Mouse (Mus musculus) liver, adult 2 months (tissue): ENCODE measurements around the gene Chd9. TPM values are rescaled to one million over a fixed set of nuclear protein-coding genes. Genes with fewer than 3 reads are reported as not detected.
A peak's percentile ranks its signal among the peaks of the same experiment; 100 is the strongest.

Experiments used
- DNase-seq: peaks from one replicate; pipeline ENCODE4 v3.0.0-alpha.2; 2011; ENCODE audit warnings: low read depth, low spot score; ENCODE audit errors: extremely low read depth
- H3K27ac ChIP-seq: fragments of 200-500 bp; replicated peaks from 2 replicates; pipeline ENCODE4 v1.5.1; 2012; ENCODE audit warnings: low read depth, mild to moderate bottlenecking, control low read depth, inconsistent platforms, low read length; ENCODE audit not compliant: insufficient read depth
- H3K27me3 ChIP-seq: fragments of 200-500 bp; 2 replicates; pipeline ENCODE4 v1.6.1; 2012; ENCODE audit warnings: mild to moderate bottlenecking, moderate library complexity, low read length, inconsistent platforms; ENCODE audit not compliant: control insufficient read depth, insufficient read depth
- H3K36me3 ChIP-seq: fragments of 200-500 bp; 2 replicates; pipeline ENCODE4 v1.6.1; 2012; ENCODE audit warnings: low read length, inconsistent platforms; ENCODE audit not compliant: control insufficient read depth, insufficient read depth
- H3K4me1 ChIP-seq: fragments of 200-500 bp; 2 replicates; pipeline ENCODE4 v1.6.1; 2011; ENCODE audit warnings: low read length; ENCODE audit not compliant: control insufficient read depth, insufficient read depth
- H3K4me3 ChIP-seq: fragments of 200-500 bp; 2 replicates; pipeline ENCODE4 v1.5.1; 2011; ENCODE audit warnings: low read depth, mild to moderate bottlenecking, control low read depth, low read length, moderate library complexity; ENCODE audit not compliant: insufficient read depth
- H3K79me2 ChIP-seq: fragments of 200-500 bp; 2 replicates; pipeline ENCODE4 v1.6.1; 2012; ENCODE audit warnings: inconsistent platforms, mild to moderate bottlenecking, low read length, moderate library complexity; ENCODE audit not compliant: control insufficient read depth, insufficient read depth
- H3K9ac ChIP-seq: fragments of 200-500 bp; 2 replicates; pipeline ENCODE4 v1.6.1; 2012; ENCODE audit warnings: low read depth, mild to moderate bottlenecking, control low read depth, inconsistent platforms, low read length
- CTCF ChIP-seq: fragments of 200-500 bp; IDR thresholded peaks from 2 replicates; pipeline ENCODE4 v1.5.1; 2011; ENCODE audit warnings: low read depth, low read length, control low read depth
- POLR2A ChIP-seq: fragments of 200-500 bp; IDR thresholded peaks from 2 replicates; pipeline ENCODE4 v1.6.1; 2011; ENCODE audit warnings: low read length, control low read depth; ENCODE audit not compliant: insufficient read depth; ENCODE audit errors: extremely low read depth
- WGBS: fragments of 180-500 bp; shearing (Covaris S2); methylation state at CpG from one replicate; pipeline ENCODE4 v1.1.7; 2018; 5-methylcytosine and 5-hydroxymethylcytosine counted together
- polyA plus RNA-seq: library from polyadenylated mRNA; depleted of rRNA; stranded (reverse); fragments of >200 nt; gene quantifications from 2 replicates; pipeline ENCODE4 v1.2.3, GENCODE M21; 2012
- total RNA-seq: library from RNA; depleted of rRNA; stranded (reverse); fragments of >200 nt; gene quantifications from 2 replicates; pipeline ENCODE4 v1.2.3, GENCODE M21; 2014

The Chd9 gene
- total and polyA plus RNA-seq, 2 experiments, result 63.2 to 88.2 TPM

GRCm38 (mm10) chr8:90869920-90870777, 42.0 kb downstream of the Chd9 start:
- DNase-seq, result no peak
- H3K79me2 ChIP-seq, result no peaks in the 10 kb centered on the region; the same call in 1 of the 2 replicates
- no peaks in the 10 kb centered on the region for H3K27me3 ChIP-seq
- peak overlapping the region; percentile 89 for H3K27ac ChIP-seq
- TF ChIP-seq CTCF (no peak), POLR2A (no peak)
- H3K36me3 ChIP-seq, result no peaks in the 10 kb centered on the region
- peaks cover 28% of the 10 kb centered on the region for H3K4me1 ChIP-seq
- H3K4me3 ChIP-seq, result no peak overlapping the region
- peak overlapping the region; percentile 16; the same call in 1 of the 2 replicates for H3K9ac ChIP-seq
- WGBS, result 42% methylated on average over 22 of the region's 22 CpGs

DNA sequence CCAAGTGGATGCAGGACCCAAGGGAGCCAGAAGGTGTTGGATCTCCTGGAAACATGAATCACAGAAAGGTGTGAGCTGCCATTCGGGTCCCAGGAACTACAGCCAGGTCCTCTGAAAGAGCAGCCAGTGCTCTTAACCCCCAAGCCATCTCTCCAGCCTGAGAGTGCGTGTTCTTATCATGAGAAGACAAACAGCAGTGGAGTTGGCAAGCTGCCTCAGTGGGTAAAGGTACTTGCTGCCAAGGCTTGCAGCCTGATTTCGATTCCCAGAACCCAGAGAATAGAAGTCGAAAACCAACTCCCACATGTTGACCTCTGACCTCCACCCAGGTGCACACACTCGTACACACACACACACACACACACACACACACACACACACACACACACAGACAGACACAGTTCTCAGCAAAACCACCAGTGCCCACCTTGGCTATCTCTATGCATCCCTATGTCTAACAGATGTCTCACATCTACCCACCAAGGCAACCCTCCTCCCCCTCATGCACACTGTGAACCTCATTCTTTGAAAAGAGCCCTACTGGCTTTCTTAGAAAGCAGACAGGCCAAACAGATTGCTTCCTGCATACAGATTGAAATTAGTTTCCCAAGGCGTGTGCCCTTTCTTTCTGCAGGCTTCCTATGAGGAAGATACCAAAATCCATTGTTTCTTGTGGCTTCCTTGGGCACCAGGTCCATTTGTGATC, 43.4 kb downstream of the Chd9 start:
- Histone ChIP-seq H3K27ac (peak overlapping the region; percentile 76), H3K9ac (no peak overlapping the region), H3K27me3 (no peaks in the 10 kb centered on the region), H3K36me3 (no peaks in the 10 kb centered on the region), H3K79me2 (no peaks in the 10 kb centered on the region; the same call in 1 of the 2 replicates), H3K4me3 (no peak overlapping the region), H3K4me1 (peaks cover 32% of the 10 kb centered on the region)
- WGBS, result 15% methylated on average over 6 of the region's 6 CpGs
- peak; percentile 98 for DNase-seq
- no peak for TF ChIP-seq POLR2A
- no peak for TF ChIP-seq CTCF

DNA sequence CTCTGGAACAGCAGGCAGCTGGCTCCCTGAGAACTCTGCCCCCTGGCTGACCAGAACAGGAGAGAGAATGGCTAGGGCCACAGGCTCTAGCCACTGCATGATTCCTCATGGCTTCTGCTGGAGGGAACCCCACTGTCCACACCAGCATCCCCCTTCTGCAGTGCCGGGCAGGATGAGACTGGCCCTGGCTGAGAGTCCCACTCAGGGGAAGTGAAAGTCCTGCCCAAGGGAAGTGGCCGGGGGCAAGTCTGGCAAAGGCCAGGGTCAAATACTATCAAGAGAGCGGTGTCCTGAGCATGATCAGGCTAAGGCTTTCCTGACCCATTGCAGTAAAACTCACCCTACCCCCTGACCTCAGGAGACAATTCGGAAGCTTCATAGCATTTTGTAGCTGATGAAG, 44.9 kb downstream of the Chd9 start:
- H3K79me2 ChIP-seq, result no peaks in the 10 kb centered on the region; the same call in 1 of the 2 replicates
- H3K27ac ChIP-seq, result peak overlapping the region; percentile 42; the same call in 1 of the 2 replicates
- no peaks in the 10 kb centered on the region for H3K36me3 ChIP-seq
- no peak overlapping the region for H3K9ac ChIP-seq
- H3K4me1 ChIP-seq, result peaks cover 34% of the 10 kb centered on the region
- H3K4me3 ChIP-seq, result no peak overlapping the region
- DNase-seq, result no peak
- H3K27me3 ChIP-seq, result no peaks in the 10 kb centered on the region
- WGBS, result 74% methylated on average over 4 of the region's 4 CpGs
- TF ChIP-seq CTCF (no peak), POLR2A (no peak)

- WGBS, result 3% methylated on average over 12 of the region's 12 CpGs
- Histone ChIP-seq H3K79me2 (peaks cover 9% of the 10 kb centered on the region; the same call in 1 of the 2 replicates), H3K4me3 (peak overlapping the region; percentile 65), H3K36me3 (no peaks in the 10 kb centered on the region), H3K4me1 (peaks cover 33% of the 10 kb centered on the region), H3K9ac (peak overlapping the region; percentile 70), H3K27ac (peak overlapping the region; percentile 78), H3K27me3 (no peaks in the 10 kb centered on the region)
- TF ChIP-seq CTCF (no peak), POLR2A (no peak)
- peak; percentile 74 for DNase-seq
Measured at GRCm38 (mm10) chr8:90876213-90876721, 48.1 kb downstream of the Chd9 start.

GRCm38 (mm10) chr8:90876722-90877429, 48.7 kb downstream of the Chd9 start:
- Histone ChIP-seq H3K9ac (peak overlapping the region; percentile 73), H3K79me2 (peaks cover 12% of the 10 kb centered on the region), H3K4me3 (peak overlapping the region; percentile 65), H3K27ac (peak overlapping the region; percentile 78), H3K36me3 (no peaks in the 10 kb centered on the region), H3K27me3 (no peaks in the 10 kb centered on the region), H3K4me1 (peaks cover 31% of the 10 kb centered on the region)
- DNase-seq, result peak; percentile 84
- TF ChIP-seq POLR2A (no peak), CTCF (no peak)
- WGBS, result 2% methylated on average over 24 of the region's 24 CpGs
